Mouse (Mus musculus): ENCODE measurements around the gene Ddx3x.
"Not testable (repeated sequence)": the region's sequence is repeated elsewhere in the genome, so short reads cannot be mapped to it uniquely, and the experiment has no call there.

Ddx3x gene

DNA sequence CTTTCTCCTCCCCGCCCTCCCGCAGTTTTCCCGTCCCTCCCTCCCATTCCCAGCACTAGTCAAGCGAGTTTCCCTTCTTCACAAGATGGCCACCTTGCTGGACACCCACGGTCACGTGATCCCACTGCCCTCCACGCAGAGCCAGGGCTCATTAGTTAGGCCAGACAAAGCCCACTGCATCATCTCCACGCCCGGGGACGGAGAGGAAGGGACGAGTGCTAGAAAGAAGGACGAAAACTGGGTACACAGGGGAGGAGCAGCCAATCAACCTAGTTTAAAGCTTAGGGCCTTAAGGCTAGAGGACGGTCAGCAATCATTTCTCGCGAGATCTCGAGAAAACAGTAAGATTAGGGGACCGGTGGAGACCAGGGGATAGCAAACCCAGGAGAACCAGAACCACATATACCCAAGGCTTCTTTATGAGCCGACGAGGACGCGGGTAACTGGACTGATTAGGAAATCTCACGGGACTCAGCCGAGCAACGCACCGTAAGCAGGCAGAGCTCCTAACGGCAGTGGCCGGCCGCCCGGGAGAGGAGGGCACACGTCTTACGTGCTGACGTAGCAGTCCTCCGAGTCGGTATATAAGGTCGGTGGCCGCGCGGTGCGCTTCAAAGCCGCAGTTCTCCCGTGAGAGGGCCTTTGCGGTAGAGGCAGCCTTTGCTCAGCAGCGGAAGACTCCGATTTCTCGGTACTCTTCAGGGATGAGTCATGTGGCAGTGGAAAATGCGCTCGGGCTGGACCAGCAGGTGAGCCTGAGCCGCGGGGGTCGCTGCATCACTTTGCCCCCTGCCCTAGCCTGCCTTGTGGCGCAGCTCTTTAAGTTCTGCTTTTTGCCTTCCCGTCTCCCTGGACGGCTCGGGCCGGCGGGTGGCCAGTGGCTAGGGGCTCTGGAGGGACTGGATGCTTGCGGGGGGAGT is at the start of gene Ddx3x:
TSS of gene Ddx3x (plus strand) at position 562 of the 920 bp plus-strand sequence.
- DNase-seq (ENCODE audit: low spot score in 2 of 2): peak; percentile 68 to 94

DNA sequence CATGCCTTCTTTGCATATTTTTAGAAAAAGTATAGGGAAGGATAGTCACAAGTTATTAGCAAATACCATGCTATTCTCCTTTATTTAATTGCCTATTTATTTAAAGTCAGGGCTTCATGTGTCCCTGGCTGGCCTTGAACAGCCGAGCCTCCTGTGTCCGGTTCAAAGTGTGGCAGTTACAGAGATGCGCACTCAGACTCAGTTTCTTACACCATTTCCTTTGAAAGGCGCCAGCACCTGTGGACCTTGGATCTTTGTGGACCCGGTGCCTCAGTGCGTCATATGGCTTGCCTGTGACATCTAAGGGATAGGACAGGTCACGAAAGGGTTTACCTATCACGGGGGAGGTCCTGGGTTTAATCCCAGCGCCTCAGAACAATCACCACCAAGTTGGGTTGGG is 49.5 kb upstream of the Ddx3x start:
- DNase-seq (ENCODE audit: low spot score in 2 of 2): no peak

GRCm38 (mm10) chrX:13232834-13233233 is 47.9 kb upstream of the Ddx3x start:
- DNase-seq (ENCODE audit: low spot score in 2 of 2): not testable (repeated sequence)

- DNase-seq (ENCODE audit: low spot score in 2 of 2): no peak
These were observed 47.1 kb upstream of the Ddx3x start for GRCm38 (mm10) chrX:13233631-13234030.

- DNase-seq (ENCODE audit: low spot score in 2 of 2): no peak
These were observed 46.1 kb upstream of the Ddx3x start for GRCm38 (mm10) chrX:13234709-13235108.

DNA sequence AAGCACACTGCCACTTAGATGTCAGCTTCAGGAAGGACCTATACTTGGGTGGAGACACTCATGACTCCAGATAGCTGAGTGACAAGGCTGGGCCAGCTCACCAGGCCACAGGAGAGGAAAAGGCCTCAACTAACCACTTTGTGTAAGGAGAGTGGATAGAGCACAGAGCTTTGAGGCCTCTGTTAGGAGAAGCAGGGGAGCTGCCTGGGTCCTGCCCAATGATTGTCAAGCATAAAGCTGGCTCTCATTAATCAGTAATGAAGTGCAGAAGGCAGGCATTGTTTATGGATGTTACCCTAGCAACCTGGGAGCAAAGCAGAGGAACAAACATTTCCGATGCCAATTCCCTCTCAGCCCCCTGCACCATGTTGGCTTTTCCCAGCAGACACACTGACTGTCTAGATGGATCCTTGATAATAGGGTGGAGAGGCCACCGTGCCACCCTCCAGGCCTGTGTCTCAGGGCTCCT is 44.6 kb upstream of the Ddx3x start:
- DNase-seq (ENCODE audit: low spot score in 2 of 2): no peak

GRCm38 (mm10) chrX:13239455-13239854 is 41.3 kb upstream of the Ddx3x start:
- DNase-seq (ENCODE audit: low spot score in 2 of 2): no peak

DNA sequence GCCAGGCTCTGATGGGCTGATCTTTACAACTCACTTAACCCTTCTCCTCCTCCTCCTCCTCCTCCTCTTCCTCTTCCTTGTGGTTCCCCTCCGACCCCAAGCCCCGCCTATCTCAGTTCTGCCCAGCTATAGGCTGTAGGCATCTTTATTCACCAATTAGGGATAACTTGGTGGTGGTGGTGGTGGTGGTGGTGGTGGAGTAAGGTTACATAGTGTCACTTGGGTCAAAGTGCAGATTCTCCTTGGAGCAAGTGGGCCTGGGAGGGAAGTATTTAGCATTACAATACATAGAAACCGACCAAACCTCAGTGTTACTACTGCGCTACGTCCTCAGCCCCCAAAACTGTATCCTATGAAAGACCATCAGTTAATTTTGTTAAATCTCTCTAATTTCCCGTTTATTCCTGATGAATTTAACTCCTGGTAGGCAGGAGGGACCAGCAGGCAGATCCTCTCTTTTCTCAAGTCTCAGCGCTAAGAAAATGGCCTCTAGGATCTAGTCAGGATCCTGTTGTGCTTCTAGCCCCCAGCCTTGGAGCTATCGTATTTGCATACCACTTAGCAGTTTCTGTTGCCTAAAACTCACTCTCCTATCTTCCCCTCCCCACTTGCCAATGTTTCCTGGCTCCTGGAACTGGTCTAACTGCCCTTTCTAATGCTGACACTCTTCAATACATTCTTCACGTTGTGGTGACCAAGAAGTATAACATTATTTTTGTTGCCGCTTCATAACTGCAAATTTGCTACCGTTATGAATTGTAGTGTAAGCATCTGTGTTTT is 39.9 kb upstream of the Ddx3x start:
- DNase-seq (ENCODE audit: low spot score in 2 of 2): no peak

DNA sequence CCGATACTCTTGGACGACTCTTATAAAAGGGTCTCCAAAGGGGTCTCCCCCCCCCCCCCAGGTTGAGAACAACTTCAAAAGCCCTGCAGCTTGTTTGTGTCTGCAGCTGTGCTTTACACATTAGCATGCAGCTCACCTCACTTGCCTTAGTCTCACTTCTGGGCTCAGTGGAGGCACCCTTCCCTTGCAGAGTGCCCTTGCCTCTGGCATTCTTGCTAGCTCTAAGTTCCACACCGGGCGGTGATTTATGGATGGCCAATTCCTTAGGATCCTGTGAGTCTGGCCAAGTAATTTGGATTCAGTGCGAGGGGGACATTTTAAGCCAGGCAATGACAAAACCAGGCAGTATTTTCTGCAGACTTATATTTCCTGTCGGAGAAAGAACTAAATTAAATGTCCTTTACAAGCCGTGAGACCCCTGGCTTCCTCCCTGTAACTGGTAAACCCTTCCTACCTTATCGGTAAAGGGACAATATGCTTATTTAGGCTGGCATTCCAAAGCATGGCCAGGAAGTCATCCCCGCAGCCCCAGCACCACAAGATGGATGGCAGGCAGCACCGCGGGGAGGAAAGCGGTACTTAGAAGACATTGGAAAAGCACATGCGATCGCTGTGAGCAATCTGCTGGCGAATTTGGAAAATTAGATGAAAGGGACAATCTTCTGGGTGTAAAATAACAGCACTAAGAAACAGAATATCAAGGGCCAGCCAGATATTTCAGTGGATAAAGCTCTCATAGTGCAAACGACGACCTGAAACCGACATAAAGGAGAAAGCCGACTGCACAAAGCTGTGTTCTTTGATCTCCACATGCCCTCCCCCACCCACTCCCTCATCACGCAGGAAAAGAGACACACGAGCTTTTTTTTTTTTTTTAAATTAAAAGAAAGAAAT is 39.1 kb upstream of the Ddx3x start:
- no peak for DNase-seq (ENCODE audit: low spot score in 2 of 2)

DNA sequence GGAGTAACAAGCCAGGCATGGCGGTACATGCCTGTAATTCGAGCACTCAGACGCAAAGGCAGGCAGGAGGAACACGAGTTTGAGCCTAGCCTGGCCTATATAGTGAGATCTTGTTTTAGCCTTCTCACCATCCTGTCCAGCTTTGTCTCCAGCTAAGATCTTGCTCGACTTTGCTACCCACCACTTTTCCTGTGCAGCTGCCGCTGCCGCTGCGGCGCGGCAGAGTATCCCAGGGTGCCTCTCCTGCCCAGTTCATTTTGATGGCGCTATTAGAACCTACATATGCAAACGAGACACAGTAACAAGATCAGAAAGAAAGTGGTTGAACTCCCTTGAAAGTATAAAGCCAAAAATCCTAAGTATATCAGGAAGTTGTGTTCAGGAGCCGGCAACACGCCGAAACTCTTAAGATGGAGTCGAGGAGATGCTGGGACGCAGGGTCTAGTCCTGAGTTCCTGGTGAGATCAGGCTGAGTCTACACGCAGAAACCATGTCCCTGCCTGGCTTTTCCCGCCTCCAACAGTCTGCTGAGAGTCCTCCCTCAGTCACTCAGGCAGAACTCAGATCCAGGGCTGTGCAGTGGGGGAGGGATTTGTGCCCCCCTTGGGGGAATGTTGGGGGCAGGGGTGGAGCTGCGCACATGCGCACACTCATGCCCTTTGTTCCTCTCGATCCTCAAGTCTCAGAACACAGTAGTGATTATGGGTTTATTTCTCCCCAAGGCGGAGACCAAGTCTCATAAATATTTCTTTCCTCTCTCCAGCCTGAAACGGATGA is 38.3 kb upstream of the Ddx3x start:
- DNase-seq (ENCODE audit: low spot score in 2 of 2): peak; percentile 25 to 65

DNA sequence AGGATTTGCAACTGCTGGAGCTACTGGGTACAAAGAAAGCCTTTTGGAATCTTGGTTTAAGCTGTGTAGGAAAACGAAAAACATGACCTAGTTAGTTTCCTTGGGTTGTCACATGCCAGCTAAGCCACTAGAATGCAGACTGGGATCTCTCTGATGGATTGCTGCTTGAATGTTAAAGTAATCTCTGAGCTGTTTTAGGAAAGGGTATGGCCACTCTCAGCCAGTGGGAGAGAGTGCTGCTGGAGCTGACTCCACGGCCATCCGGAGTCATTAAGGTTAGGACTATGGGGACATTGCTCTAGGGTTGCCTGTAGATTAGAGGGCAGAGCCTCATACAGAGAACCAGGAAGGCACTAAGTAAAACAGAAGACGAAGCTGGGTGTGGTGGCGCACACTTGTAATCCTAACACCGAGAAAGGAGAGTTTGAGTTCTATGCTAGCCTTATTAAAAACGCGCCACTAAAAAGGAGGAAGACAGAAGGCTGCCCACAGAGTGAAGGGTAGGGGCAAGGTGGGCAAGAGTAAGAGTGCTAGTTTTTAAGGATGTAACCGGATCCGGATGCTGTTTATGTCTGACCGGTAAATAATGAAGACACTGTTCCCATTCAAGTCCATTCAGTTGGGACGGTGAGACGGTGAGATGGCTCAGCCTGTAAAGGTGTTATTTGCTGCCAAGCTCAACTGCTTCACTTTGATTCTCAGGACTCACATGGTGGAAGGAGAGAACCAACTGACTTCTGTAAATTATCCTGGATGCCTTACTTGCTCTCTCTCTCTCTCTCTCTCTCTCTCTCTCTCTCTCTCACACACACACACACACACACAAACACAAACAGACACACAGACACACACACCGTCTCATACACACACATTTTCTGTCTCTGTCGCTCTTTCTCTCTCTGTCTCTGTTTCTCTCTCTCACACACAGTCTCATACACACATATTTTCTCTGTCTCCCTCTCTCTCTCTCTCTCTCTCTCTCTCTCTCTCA is 37.3 kb upstream of the Ddx3x start:
- DNase-seq (ENCODE audit: low spot score in 2 of 2): peak in 1 of 2 experiments; percentile 6

DNA sequence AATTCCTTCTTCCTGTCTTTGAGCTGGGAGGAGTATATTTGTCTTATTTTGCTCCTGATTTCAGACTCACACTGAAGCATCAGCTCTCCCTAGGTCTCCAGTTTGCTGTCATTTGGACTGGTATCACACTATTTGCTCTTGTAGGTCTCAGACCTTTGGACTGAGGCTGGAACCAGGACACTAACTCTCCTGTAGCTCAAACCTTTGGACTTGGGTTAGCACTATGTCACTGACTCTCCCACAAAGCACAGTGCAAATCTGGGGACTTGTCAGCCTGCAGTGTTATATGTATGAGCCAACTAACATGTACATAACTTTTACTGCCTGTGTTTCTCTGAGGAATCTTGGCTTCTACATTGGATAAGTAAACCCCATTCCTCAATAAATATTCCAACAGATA is 36.2 kb upstream of the Ddx3x start:
- no peak for DNase-seq (ENCODE audit: low spot score in 2 of 2)

DNA sequence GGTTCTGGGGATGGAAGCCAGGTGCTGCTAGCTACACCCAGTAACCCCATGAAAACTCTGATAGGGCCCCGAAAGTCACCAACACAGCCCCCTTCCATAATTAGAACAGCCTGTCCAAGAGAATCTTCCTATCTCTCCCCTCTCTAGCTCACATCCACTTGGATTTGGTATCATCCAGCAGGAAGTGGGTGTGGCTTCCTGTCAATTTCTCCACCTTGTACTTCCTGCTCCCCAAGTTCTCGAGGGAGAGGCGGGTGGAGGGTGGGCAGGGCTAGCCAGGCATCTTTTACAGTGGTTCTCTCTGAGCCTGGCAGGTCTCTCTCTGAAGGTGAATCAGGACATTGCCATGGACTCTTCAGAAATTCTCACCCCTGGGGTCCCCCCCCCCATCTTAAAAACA is 35.7 kb upstream of the Ddx3x start:
- no peak for DNase-seq (ENCODE audit: low spot score in 2 of 2)

DNA sequence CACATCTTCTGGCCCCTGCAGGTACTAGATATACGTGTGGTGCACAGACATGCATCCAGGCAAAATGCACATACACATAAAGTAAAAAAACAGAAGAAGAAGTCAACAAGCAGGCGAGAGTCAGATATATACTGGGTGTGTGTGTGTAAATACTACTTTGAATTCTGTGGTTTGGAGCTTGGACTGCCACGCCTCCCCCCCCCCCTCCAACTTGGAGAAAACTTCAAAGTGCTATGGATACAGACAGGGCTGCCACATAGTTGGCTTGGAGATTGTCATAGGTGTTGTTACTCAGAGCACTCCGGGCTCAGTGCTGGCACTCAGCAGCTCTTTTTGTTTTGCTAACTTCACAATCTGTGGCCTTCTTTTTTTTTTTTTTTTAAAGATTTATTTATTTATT is 29.1 kb upstream of the Ddx3x start:
- DNase-seq (ENCODE audit: low spot score in 2 of 2): no peak

DNA sequence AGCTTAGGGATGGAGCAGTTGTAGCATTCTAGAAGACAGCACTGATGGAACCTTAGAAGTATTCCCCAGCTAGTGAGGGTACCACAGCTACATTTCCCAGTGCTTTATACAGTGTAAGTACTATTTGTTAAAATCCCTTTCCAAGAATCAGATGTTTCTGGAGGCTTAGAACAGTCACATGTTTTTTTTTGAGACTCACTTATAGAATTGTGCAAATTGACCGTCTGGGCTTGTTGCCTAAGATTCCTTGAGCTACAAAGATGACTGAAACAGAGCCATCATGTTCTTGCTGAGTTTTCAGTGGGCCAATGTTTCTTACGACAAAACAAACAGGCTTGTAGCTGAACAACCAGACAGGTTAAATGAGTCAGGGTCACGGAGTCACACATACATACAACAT is 26.5 kb upstream of the Ddx3x start:
- no peak for DNase-seq (ENCODE audit: low spot score in 2 of 2)

DNA sequence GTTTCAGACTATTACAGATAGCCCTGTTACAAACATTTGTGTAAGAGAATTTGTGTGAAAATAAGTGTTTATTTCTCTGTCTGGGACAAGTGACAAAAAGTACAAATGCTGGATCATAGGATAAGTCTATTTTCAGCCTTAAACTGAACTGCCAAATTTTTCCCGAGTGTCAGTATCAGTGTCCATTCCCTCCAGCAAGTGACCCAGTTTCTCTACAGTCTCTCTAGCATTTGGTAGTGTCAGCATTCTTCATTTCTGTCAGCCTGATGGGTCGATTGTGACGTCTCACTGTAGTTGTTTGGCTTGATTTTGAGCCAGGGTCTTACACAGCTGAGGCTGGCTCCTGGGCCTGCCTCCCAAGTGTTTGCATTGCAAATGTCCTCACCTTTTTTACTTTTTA is 17.4 kb upstream of the Ddx3x start:
- no peak for DNase-seq (ENCODE audit: low spot score in 2 of 2)

DNA sequence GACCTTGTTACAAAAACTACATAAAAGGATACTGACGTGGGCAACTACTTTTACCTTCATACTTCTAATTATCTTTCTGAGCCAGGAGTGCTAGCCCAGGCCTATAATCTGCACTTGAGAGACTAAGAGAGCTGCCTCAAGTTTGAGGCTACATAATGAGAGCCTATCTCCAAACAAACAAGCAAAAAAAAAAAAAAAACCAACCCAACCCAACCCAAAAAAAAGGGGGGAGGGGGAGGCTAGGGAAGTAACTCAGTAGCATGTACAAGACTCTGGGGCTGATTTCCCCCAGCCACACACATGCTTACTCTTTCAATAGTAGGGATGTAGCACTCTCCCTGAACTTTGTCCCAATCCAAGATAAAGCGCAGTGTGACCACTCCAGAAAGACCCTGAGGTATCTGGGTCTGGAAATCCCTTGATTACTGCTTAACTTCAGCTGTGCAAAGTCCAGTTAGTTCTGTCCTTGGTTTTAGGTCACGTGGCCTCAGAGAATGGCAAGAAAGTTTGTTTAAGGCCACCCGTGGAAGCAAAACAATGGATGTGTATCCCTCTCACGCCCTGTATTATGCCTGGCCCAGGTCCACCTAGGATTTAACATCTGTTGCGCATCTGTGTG is 5.1 kb upstream of the Ddx3x start:
- no peak for DNase-seq (ENCODE audit: low spot score in 2 of 2)

DNA sequence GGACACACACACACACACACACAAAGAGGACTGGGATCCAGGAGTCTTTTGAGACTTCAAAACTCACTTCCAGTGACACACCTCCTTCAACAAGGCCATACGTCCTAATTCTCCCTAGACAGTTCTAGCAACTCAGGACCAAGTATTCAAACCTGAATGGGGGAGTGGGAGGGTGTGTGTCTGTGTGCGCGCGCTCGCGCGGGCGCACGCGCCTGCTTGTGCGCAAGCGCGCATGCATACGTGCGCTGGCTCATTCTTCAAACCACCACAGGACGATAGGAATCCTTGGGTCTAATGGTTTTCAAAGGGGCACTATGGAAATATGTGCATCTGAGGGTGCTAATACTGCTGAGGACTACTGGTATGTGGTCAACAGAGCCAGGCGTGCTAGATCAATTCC is 1.8 kb upstream of the Ddx3x start:
- no peak for DNase-seq (ENCODE audit: low spot score in 2 of 2)

DNA sequence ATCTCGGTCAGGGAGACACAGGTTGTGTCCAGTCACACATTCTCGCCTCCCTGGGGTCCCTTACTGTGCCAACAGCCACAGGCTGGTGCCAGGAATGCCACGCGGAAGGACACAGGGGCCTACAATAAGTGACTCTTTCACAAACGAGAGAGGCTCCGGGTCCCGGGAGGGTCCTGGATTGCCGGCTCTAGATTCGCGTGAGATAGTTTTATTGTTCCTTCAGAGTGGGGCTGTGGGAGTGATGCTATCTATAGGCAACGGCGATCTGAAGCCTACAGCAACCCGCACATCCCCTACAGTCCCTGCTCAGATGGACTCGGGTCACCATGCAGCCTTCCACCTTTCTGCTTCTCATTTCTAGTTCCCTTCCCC is 747 bp upstream of the Ddx3x start:
- peak in 1 of 2 experiments; percentile 43 for DNase-seq (ENCODE audit: low spot score in 2 of 2)
